8 mouse cellular contexts compared by ENCODE assay signal in the genomic region with DNA sequence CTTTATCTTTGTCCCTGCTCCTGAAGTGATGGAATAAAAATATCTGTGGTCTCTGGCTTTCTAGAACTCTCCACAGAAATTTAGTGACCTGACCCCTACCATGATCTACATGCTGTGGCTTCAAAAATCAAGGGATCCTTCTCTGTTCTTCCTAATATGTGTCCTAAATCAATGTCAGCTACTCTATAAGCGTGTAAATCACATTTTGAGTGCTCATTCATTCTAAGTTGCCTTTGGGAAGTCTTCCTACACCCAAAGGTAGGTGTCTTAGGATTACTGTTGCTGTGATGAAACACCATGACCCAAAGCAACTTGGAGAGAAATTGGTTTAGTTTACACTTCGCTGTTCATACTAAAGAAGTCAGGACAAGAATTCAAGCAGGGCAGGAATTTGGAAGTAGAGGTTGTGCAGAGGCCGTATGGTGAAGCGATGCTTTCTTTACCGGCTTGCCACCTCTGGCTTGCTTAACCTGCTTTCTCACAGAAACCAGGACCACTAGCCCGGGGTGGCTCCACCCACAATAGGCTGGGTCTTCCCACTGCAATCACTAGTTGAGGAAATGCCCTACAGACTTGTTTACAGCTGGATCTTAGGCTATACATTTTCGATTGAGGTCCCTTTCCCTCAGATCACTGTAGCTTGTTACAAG. TPM values are rescaled to one million over a fixed set of nuclear protein-coding genes. Genes with fewer than 3 reads are reported as not detected.
DNase-seq lines count a peak whose midpoint lies in the region; ATAC-seq and TF ChIP-seq lines count a peak whose summit lies in the region.

No protein-coding gene starts in this region.

- no peaks in the 10 kb centered on the region for H3K9me3 ChIP-seq in midbrain, embryonic 15.5 days

- intact Hi-C loops in left cerebral cortex, adult 2 months (cut with DNase I) = no loop called here
- intact Hi-C loops in left cerebral cortex, postnatal 25 days (cut with DNase I) = loop anchor here (5.0 kb wide), 1 partner anchor 37 kb away; the partner anchor contains the start of gene Thoc3

- H3K36me3 ChIP-seq in midbrain, embryonic 15.5 days (replicated peaks) = no peaks in the 10 kb centered on the region

- DNase-seq in left cerebral cortex, adult 2 months (ENCODE audit: extremely low spot score in 1 of 2, low spot score in 2 of 2) = no peak
- DNase-seq in left cerebral cortex, postnatal 25 days (ENCODE audit: low spot score in 2 of 2) = no peak
- DNase-seq in induced T-regulatory cell, adult 2 months (ENCODE audit: low read depth) = peak; percentile 38
- DNase-seq in adrenal gland, postnatal 25 days = no peak
- no peak for DNase-seq in adrenal gland, postnatal 4 days (ENCODE audit: low spot score in 2 of 2)

- H3K27ac ChIP-seq in left cerebral cortex, adult 2 months = peak overlapping the region; percentile 78
- H3K27ac ChIP-seq in brown adipose tissue, adult 24 weeks (replicated peaks; ENCODE audit: low read depth, low read length) = no peak overlapping the region
- H3K27ac ChIP-seq in midbrain, embryonic 15.5 days = peak overlapping the region; percentile 89

- H3K9ac ChIP-seq in midbrain, embryonic 15.5 days = peak overlapping the region; percentile 83

- no peak for ATAC-seq in midbrain, embryonic 15.5 days (replicated peaks)
- ATAC-seq in inflammation-experienced regulatory T-cells, adult 6 months = no peak

- no peak for TF ChIP-seq CTCF in left cerebral cortex, adult 2 months (IDR thresholded peaks at IDR 0.05)

- peak overlapping the region; percentile 91 for H3K4me3 ChIP-seq in left cerebral cortex, adult 2 months
- peak overlapping the region; percentile 71 for H3K4me3 ChIP-seq in brown adipose tissue, adult 24 weeks (ENCODE audit: insufficient read depth, low read depth, low read length)
- H3K4me3 ChIP-seq in midbrain, embryonic 15.5 days = peak overlapping the region; percentile 87

- 0 out of 2 replicates have a peak, but pooled peaks cover 2% of the 10 kb centered on the region for H3K4me1 ChIP-seq in brown adipose tissue, adult 24 weeks (ENCODE audit: control insufficient read depth, insufficient read depth, insufficient read length, low read length)
- H3K4me1 ChIP-seq in midbrain, embryonic 15.5 days = peaks cover 13% of the 10 kb centered on the region

- 48% methylated on average over 7 of the region's 7 CpGs for WGBS in midbrain, embryonic 15.5 days

- no peaks in the 10 kb centered on the region for H3K27me3 ChIP-seq in midbrain, embryonic 15.5 days (replicated peaks)

- H3K4me2 ChIP-seq in midbrain, embryonic 15.5 days = peak overlapping the region; percentile 87

RNA-seq across cellular contexts. Expression of gene Simc1, which starts 1.2 kb away (rescaled TPM):
- 10 to 100 TPM; 16.0 TPM for total RNA-seq in left cerebral cortex, adult 2 months (2021)
- total RNA-seq in left cerebral cortex, postnatal 25 days (2021) = 10 to 100 TPM; 13.5 to 14.4 TPM
- polyA plus RNA-seq in brown adipose tissue, adult 24 weeks (2012; ENCODE audit: insufficient read depth, insufficient read length, missing spikeins) = 2.6 TPM in 2 replicates
- 23.8 and 27.2 TPM in 2 replicates for polyA plus RNA-seq in midbrain, embryonic 15.5 days (2015; fragmentation: Nextera tagmentation; extraction: Ambion mirVana)
- 12.8 and 19.2 TPM in 2 replicates for total RNA-seq in adrenal gland, postnatal 25 days (2021)
- polyA plus RNA-seq in inflammation-experienced regulatory T-cells, adult 6 months (2017; shearing (Covaris generic)) = 10 to 100 TPM in 2 of 3 experiments, 1 to 10 TPM in 1; 4.9 to 10.6 (median 10.0) TPM
- 10 to 100 TPM; 11.7 to 12.5 TPM for total RNA-seq in adrenal gland, postnatal 4 days (2021)

RNA-seq across cellular contexts. Expression of gene Thoc3, which starts 36.1 kb away (rescaled TPM):
- 10 to 100 TPM; 35.6 to 36.0 TPM for total RNA-seq in left cerebral cortex, adult 2 months (2021)
- total RNA-seq in left cerebral cortex, postnatal 25 days (2021) = 10 to 100 TPM; 33.4 to 35.6 TPM
- 18.7 and 22.4 TPM in 2 replicates for polyA plus RNA-seq in brown adipose tissue, adult 24 weeks (2012; ENCODE audit: insufficient read depth, insufficient read length, missing spikeins)
- polyA plus RNA-seq in midbrain, embryonic 15.5 days (2015; fragmentation: Nextera tagmentation; extraction: Ambion mirVana) = 109 and 112 TPM in 2 replicates
- total RNA-seq in adrenal gland, postnatal 25 days (2021) = 39.3 and 52.9 TPM in 2 replicates
- 10 to 100 TPM; 26.8 to 33.5 (median 32.7) TPM for polyA plus RNA-seq in inflammation-experienced regulatory T-cells, adult 6 months (2017; shearing (Covaris generic))
- total RNA-seq in adrenal gland, postnatal 4 days (2021) = 10 to 100 TPM; 60.2 to 66.0 TPM
